Comparison of ENCODE assay signal across 10 mouse cellular contexts in the genomic region with DNA sequence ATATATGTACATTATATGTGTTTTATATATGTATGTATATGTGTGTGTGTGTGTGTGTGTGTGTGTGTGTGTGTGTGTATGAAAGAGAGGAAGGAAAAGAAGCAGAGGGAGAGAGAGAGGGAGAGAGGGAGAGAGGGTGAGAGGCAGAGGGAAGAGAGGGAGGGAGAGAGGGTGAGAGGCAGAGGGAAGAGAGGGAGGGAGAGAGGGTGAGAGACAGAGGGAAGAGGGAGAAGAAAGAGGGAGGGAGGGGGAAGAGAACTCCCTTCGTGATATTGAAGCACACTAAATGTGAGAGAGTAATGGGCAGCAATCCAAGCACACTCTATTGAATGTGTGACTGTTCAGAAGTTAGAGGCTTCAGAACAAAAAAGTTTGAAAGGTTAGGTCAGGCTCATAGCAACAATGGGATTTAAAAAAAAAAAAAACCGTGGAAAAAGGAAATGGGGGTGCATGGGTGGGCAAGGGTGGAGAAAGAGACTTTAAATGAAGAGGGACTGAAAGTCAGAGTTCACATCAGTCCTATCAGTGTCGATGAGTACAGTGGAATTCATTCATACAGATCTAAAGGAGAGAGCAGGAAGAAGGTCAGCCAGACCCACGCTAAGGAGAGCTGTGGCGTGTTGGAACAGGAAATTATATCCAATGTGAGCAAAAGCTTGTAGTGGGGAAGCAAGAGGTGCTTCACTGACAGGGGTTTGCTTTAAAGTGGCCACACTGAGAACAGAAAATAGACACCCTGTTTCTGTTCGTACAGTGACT.
"Had no signal": no experiment of that assay in that cellular context is flagged by ENCODE, and none has a peak within 500 bp of the region (broad histone marks: within the 10 kb centered on the region; RNA-seq: fewer than 3 reads in every experiment).

No protein-coding gene starts in this region.

- H3K4me1 ChIP-seq: liver, embryonic 13.5 days; stomach, embryonic 15.5 days had no signal

- DNase-seq: kidney, adult 8-10 months; kidney, postnatal 25 days; liver; liver, embryonic 13.5 days; liver, postnatal 0 days; lung, postnatal 36 days; right cerebral cortex, postnatal 14 days; thymus, postnatal 4 days had no signal

- H3K27ac ChIP-seq: left cerebral cortex, adult 2 months; liver, embryonic 13.5 days; stomach, embryonic 15.5 days had no signal

- H3K9me3 ChIP-seq: liver, embryonic 13.5 days; stomach, embryonic 15.5 days had no signal

- H3K27me3 ChIP-seq: liver, embryonic 13.5 days; stomach, embryonic 15.5 days had no signal

- H3K36me3 ChIP-seq: liver, embryonic 13.5 days; stomach, embryonic 15.5 days had no signal

- H3K4me3 ChIP-seq: left cerebral cortex, adult 2 months; liver, embryonic 13.5 days; stomach, embryonic 15.5 days had no signal

- H3K4me2 ChIP-seq: liver, embryonic 13.5 days; stomach, embryonic 15.5 days had no signal

- H3K9ac ChIP-seq: liver, embryonic 13.5 days; liver, postnatal 0 days; stomach, embryonic 15.5 days had no signal

- ATAC-seq: liver, postnatal 0 days had no signal
